Mouse (Mus musculus) left cerebral cortex, adult 2 months (tissue): ENCODE measurements around the gene Unc13b. TPM values are rescaled to one million over a fixed set of nuclear protein-coding genes. Genes with fewer than 3 reads are reported as not detected.

ENCODE experiments used
- DNase-seq, 2 experiments: peaks; one replicate each; pipeline ENCODE4 v3.0.0; 2021 to 2022; ENCODE audit warnings: low spot score in 2 of 2, mixed read lengths in 1 of 2; ENCODE audit errors: extremely low spot score in 1 of 2
- H3K27ac ChIP-seq: fragments of 200-600 bp; 2 replicates; pipeline ENCODE4 v1.8.1; 2022
- H3K4me3 ChIP-seq: fragments of 200-600 bp; 2 replicates; pipeline ENCODE4 v1.8.1; 2022
- CTCF ChIP-seq: fragments of 200-600 bp; IDR thresholded peaks from 2 replicates; pipeline ENCODE4 v1.8.1; 2022; ENCODE audit warnings: antibody characterized with exemption, mild to moderate bottlenecking, moderate library complexity
- intact Hi-C: fragments of 180-260 bp; cut with DNase I; formaldehyde crosslinking; loops from one replicate; pipeline ENCODE4 v1.15.1; 2025
- total RNA-seq, 2 experiments: library from RNA; stranded (reverse); gene quantifications; 2 replicates each; pipeline ENCODE4 v1.2.3; 2021

Unc13b gene
- total RNA-seq, 2 experiments from 2014 or later, result 68.1 to 70.9 TPM

DNA sequence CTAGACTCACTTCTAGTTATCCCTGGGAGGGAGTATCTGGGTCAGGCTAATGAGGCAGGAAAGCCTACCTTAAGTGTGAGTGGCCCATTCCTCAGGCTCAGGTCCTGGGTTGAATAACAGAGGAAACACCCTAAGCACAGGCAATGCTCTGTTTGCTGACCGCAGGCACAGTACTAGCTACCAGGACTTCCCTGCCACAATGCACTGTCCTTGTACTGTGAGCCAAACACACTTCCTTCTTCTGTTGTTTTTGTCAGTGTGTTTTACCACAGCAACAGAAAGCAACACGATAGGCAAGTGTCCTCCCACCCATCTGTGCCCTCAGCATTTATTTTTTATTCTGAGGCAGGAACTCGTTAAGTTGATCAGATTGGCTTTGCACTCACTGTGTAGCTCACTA, 228.6 kb downstream of the Unc13b start:
- TF ChIP-seq CTCF, result no peak
- DNase-seq, result no peak
- intact Hi-C loops, result no loop called here
- Histone ChIP-seq H3K27ac (no peak overlapping the region), H3K4me3 (no peak overlapping the region)

DNA sequence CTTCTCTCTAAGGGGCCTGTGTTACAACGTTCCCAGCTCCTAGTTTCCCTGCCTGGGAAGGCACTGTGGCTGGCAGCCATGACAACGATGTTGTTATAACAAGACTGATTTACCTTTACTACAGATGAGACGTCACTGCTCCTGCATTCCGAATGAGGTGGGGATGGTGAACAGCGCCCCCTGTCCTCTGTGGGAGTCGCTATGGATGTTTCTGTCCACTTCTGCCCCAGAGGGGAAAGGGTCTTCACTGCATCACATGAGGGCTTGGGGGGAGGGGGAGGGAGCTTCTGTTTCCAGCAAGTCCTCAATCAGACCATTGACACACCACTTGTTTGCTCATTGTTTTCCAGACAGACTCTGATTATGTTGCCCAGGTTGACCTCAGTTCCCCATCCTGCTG, 235.2 kb downstream of the Unc13b start:
- intact Hi-C loops, result no loop called here
- no peak overlapping the region for H3K27ac ChIP-seq
- TF ChIP-seq CTCF, result peak; percentile 19; the same call in 1 of the 2 replicates
- no peak overlapping the region for H3K4me3 ChIP-seq
- no peak for DNase-seq

DNA sequence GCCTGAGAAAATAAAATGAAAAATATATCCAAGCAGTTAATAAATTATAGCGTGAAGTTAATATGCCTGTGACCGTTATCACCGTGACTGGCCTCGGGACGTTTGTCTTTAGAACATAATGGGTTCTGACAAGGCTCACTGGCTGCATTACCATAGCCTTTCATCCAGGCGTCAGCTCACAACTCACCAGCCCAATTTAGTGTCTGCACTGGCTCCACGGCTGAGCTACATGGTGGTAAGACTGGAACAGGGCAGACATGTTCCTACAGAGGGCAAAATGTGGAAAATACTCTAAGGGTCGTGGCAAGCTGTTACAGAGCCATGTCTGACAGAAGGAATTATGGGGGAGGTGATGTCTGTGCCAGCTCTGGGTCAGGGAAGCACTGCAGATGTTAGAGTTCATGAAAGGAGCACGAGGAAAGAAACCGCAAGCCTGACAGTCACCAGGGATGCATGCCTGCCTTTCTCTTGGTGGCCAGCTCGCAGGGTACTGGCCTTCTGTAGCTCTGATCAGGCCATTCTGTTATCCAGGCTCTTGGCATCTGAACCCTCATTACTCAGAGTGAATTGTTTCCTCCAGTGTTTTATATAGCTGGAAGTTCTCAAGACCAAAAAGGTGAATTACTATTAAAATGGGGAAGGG, 251.1 kb downstream of the Unc13b start:
- H3K27ac ChIP-seq, result no peak overlapping the region
- no peak for DNase-seq
- intact Hi-C loops, result no loop called here
- no peak for TF ChIP-seq CTCF
- no peak overlapping the region for H3K4me3 ChIP-seq

Other genes with a start within 250 kb of the Unc13b start
- under 1 TPM in 1 of 2 experiments, not detected in 1; 0.11 TPM for gene Fam205a1, start 205.1 kb upstream of the Unc13b start, total RNA-seq
- 1 to 10 TPM; 2.3 to 2.4 TPM for gene Gm12394, start 202.2 kb upstream of the Unc13b start, total RNA-seq
- gene Fam205c, start 184.7 kb upstream of the Unc13b start, total RNA-seq, result 1 to 10 TPM; 1.0 to 1.8 TPM
- gene Phf24, start 142.3 kb upstream of the Unc13b start, total RNA-seq, result 100 to 1,000 TPM; 359 to 380 TPM
- 100 to 1,000 TPM; 216 to 338 TPM for gene Dnajb5, start 109.1 kb upstream of the Unc13b start, total RNA-seq
- not detected for gene 1700022I11Rik, start 89.3 kb upstream of the Unc13b start, total RNA-seq
- gene Vcp, start 58.4 kb upstream of the Unc13b start, total RNA-seq, result 100 to 1,000 TPM; 179 to 186 TPM
- 10 to 100 TPM; 15.1 to 17.4 TPM for gene Fancg, start 48.4 kb upstream of the Unc13b start, total RNA-seq
- gene Pigo, start 33.1 kb upstream of the Unc13b start, total RNA-seq, result 10 to 100 TPM; 30.9 to 31.1 TPM
- gene Stoml2, start 27.2 kb upstream of the Unc13b start, total RNA-seq, result 100 to 1,000 TPM in 1 of 2 experiments, 10 to 100 TPM in 1; 97.4 to 104 TPM
- 10 to 100 TPM; 39.0 to 39.7 TPM for gene Fam214b, start 12.7 kb upstream of the Unc13b start, total RNA-seq
- gene Atp8b5, start 208.2 kb downstream of the Unc13b start, total RNA-seq, result under 1 TPM; 0.09 to 0.54 TPM